Mouse (Mus musculus) gastrocnemius, postnatal 25 days (tissue): Measurements from ENCODE around the gene BC029722. TPM values are rescaled to one million over a fixed set of nuclear protein-coding genes. Genes with fewer than 3 reads are reported as not detected.
"Not testable (repeated sequence)": the region's sequence is repeated elsewhere in the genome, so short reads cannot be mapped to it uniquely, and the experiment has no call there.

Source experiments
- DNase-seq: peaks from one replicate; pipeline ENCODE4 v3.0.0; 2022
- long read RNA-seq, 2 experiments: library from polyadenylated mRNA; stranded (forward); transcript quantifications; one replicate each; pipeline ENCODE4 v2.0.0; 2021
- total RNA-seq, 2 experiments: library from RNA; stranded (reverse); gene quantifications; 1 replicate in 1 of 2; 2 replicates in 1 of 2; pipeline ENCODE4 v1.2.3; 2021

BC029722 gene
- total RNA-seq, result 10 to 100 TPM; 22.3 to 25.3 TPM
- long read RNA-seq, experiment 1, transcript BC029722-201 (2 exons, 1,615 nt), result major isoform, 6 of 19 reads
- long read RNA-seq, experiment 1, partial matches to known transcripts, result 0 of 19 reads
- long read RNA-seq, experiment 1, other reads (novel, unspliced or antisense), result 13 of 19 reads
- long read RNA-seq, experiment 2, partial matches to known transcripts, result 0 of 8 reads
- long read RNA-seq, experiment 2, other reads (novel, unspliced or antisense), result 4 of 8 reads

DNA sequence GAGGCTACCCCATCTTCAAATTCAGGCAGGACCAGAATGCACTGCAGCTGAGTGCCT lies at the start of gene BC029722:
BC029722 (minus strand) TSS at position 35 of the 57 bp plus-strand sequence.
- no peak for DNase-seq

DNA sequence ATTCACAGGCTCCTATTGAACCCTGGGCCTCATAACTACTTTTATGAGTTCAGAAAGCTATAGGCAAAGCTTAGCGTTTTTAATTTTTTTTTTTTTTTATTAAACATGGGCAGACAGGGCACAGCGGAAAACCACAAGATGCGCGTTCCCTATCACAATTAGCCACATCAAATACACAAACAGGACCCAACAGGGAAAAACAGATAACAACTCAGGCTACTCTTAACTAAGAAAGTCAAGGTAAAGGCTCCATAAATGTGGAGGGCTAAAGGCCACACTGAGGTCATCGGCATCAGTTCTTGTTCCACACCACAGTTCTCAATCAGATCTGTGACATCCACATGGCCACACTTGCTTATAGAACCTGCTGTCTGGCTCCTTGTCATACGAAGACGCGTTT lies 49.1 kb upstream of the BC029722 start:
- DNase-seq, result no peak

DNA sequence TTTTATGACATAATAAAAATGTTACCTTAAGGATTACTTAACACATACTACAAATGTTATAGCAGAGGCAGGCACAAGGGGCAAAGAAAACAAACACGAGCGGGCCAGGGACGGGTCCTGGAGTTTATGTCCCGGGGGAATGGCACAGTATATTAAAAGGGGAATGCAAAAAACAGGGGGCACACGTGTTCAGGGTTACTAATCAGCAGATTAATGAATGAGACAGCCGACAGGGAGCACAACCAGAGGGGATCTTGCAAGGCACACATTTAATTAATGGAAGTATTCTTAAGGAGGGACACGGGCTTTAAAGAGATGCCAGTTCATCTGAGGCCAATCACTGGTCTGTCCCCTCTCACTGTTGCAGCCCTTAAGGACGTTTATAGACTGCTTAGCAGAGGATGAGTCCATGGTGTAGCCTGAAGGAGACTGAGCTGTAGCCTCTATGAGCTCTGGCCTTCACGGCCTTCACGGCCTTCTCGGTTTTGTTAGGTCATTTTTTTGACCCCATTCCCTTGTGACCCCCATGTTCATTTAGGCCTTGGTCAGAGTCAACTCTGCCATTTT lies 44.2 kb upstream of the BC029722 start:
- DNase-seq, result no peak

DNA sequence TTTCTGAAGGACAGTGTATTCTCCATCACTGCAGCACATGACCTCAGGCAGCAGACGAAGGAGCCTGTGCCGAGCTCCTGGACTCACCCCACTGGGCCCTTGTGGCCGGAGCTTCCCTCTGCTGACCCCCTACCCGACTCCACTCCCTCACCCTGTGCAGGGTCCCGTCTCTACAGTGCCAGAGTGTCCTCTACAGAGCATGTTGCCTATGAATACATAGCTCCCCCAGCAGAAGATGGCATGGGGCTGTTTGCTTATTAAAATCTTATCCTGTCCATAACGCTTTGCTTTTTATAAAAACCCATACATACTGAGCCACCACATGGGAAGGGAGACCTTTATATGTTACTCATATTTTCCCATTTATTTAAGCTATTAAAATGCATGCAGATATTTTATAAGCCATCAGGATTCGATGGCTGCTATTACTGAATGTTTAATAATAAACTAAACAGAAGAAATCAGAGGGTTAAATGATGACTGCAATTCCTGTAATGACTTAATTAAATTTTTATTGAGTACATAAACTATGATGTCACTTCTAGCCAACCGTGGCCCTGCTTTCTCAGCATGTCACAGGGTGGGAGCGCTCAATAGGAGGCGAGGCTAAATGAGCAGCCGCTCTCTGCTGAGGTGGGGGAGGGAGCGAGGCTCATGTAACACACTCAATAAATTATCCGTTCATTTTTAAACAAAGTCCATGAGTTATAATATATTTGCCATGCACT lies 43.5 kb upstream of the BC029722 start:
- no peak for DNase-seq

DNA sequence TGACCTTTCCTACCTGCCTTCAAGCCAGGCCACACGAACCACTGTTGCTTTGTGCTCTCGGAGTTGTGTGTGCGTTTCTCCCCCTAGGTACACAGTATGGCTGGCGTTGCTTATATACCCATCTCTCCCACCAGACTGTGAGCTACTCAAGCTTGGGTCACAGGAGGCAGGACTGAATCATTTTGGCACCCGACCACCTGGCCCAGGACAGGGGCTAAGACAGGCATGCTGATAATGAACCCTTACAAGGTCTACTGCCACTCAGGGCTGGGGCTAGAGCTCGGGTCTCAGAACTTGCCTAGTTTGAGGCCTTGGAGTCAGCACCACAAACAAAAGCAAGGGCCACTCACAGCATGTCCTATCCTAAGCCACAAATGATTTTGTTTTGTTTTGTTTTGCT lies 42.4 kb upstream of the BC029722 start:
- DNase-seq, result no peak

DNA sequence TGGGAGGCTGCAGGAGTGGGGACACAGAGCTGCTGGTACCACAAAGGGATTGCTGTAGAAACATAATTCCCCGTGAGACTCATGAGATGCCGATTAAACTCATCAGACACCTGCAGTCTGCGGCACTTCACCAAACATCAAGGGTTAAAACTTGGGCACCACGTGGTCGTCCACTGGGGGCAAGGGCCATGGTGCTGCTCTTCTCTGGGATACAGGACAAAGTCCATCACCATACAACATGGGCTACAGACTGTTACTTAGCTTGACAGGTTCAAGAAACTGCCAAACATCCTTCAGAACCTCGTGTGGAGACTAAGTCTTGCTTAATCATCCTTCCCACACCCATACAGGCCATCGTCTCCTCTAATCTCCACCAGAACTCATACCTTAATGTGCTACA lies 40.9 kb upstream of the BC029722 start:
- no peak for DNase-seq

DNA sequence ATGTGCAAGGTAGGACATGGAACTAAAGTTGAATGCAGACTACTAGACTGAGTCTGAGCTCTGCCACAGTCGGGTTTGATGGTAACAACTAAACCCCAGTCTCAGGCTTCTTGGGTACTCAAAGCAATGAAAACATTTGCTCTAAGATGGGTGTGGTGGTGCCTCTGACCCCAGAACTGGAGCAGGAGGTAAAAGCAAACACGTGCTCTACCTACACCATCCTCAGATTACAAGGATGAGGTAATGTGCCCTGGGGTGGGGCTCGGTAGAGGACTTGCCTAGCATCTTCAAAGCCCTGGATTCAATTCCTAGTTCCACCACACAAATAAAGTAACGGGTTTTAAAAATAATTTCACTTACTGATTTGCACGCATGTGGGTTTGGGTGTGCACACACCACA lies 33.3 kb upstream of the BC029722 start:
- no peak for DNase-seq

DNA sequence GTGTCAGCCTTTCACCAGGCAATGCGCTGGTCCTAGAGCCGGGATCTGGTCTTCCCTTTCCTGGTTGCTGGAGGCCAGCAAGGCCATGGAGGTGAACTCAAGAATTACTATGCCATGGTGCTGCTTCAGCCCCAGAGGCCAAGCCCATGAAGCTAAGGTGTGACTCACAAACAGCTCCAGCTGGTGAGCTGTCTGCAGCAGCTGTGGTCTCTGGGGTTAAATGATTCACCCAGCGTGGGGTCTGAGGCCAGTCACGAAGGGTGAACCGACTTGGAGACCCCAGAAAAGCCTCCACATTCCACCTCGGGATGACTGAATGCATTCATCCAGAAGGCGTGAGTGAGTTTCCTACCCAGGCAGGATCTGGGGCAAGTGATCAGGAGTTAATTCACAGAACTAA lies 30.9 kb upstream of the BC029722 start:
- DNase-seq, result no peak

DNA sequence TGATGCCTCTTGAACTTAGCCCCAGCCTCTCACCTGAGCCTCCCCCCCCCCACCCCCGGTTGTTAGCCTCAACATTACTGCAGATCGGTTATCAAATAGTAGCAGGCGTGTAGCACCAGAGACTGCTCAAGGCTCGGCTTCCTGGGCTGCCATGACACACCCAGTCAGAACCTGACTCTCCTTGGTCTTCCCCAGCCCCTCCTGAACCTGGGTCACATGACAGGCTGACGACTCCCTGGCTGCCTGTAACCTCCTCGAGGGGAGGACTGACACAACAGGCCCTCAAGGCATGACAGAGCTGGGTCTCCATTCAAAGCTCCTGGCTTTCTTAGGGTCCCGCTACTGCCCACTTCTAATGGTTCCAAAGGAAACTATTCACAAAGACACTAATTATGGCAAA lies 30.2 kb upstream of the BC029722 start:
- no peak for DNase-seq

DNA sequence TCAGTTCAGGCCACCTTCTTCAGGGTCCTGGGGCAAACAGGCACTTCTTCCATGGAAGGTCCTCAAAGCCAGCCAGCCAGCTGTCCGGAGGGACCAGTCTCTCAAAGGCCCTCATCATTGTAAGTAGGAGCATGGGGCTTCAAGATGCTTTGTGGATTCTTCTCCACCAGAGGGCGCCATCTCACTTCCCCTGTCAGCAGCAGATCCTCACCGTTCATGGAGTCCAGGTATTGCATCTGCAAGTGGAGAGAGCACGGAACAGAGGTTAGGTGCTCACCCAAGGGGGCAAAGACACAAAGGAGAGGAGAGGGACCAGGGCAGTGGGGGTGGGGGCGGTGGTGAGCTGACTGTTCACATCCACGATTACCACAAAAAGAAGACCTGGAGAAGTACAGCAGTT lies 29.1 kb upstream of the BC029722 start:
- DNase-seq, result peak; percentile 53

DNA sequence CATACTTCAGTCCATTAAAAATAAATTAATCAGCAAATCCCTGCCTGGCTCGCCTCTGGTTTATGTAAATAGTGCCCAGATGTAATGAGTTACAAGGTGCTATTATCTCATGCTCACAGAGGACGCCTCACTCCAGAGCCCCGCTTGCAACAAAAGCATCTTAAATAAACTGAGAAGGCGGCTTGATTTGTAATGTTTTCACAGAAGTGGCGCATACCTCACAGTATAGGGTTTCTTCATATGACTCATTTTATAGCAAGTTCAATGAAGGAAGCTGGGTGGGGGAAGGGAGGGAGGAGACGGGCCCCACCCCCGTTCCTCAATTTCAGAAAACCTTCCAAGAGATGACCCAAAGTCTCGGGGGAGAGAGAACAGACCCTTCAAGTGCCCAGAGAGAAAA lies 27.7 kb upstream of the BC029722 start:
- DNase-seq, result no peak

DNA sequence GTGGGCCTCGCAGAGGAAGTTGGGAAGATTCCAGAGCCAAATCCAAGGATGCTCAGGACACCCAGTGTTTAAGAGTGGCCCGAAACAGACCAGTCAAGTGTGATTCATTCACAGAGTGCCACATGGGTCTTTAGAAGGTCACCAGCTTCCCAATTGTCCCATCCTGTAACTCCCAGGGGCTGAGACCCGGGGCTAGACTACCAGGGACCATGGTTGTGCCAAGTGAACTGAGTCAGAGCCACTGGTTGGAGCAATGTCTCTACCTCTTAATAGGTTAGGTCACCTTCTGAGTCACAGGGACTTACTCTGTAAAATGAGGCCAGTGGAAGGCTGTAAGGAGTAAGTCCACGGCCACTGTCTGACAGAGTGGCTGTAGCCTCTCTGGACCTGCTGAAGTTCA lies 19.7 kb upstream of the BC029722 start:
- no peak for DNase-seq

DNA sequence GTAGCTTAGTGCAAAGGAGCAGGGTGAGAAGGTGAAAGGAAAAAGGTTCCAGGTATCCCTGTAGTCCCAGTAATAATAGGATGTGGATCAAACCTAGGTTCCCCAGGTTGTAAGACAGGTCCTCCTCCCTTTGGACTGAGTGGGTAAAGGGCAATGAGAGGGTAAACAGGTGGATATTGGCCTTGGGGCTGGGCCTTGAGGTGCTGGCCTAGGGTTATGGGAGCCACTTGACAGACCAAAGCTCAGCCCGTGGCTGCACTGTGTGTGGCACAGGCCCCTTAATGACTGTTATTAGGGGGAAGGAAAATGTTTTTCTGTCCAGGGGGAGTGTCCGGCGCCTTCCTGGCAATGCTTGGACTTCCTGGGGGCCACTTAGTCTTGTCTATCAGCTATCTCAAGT lies 18.7 kb upstream of the BC029722 start:
- DNase-seq, result no peak

DNA sequence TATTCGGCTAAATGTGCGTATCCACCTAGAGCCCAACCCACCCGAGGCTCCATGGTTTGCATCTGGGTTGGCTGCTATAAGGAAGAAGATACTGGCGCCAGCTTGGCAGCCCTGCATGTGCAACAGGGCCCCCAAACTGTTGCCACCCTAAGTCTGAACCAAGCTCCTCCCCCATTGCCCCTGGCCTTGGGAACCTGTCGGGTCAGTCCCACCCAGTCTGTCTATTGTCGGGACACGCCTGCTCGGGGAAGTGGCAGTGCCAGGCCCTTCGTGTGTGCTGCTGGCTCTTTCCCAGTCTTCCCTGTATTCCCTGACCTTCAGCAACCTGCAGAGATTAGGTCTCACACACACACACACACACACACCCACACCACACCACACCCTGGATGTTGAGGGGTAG lies 15.5 kb upstream of the BC029722 start, which contains the start of gene Fam83c:
Fam83c (minus strand) TSS at position 123 of the 400 bp plus-strand sequence.
- no peak for DNase-seq

DNA sequence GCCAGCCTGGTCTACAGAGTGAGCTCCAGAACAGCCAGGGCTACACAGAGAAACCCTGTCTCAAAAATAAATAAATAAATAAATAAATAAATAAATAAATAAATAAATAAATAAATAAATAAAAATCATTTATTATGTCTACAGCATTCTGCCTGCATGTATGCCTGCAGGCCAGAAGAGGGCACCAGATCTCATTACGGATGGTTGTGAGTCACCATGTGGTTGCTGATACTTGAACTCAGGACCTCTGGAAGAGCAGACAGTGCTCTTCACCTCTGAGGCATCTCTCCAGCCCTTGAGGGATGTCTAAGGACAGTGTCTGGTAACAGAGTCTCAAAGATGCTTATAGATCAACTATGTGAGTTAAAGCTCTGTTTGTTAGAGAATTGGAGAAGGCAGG lies 12.9 kb upstream of the BC029722 start:
- not testable (repeated sequence) for DNase-seq

DNA sequence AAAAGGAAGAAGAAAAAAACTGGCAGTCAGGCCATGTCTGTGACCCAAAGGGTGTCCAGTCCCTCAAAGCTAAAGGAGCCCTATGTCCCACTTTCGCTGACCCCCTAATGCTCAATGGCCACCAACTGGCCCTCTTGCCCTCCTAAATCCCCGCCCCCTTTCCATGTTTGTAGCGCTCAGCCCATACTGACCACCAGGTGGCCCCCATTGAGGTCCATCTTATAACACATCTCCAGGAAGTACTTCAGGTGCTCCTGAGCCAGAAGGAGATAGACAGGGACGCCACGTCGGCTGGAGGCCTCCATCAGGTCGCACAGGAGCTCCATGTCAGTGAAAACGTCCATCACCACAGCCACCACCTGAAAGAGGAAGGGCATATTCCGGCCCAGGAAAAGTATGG lies 12.1 kb upstream of the BC029722 start:
- no peak for DNase-seq

DNA sequence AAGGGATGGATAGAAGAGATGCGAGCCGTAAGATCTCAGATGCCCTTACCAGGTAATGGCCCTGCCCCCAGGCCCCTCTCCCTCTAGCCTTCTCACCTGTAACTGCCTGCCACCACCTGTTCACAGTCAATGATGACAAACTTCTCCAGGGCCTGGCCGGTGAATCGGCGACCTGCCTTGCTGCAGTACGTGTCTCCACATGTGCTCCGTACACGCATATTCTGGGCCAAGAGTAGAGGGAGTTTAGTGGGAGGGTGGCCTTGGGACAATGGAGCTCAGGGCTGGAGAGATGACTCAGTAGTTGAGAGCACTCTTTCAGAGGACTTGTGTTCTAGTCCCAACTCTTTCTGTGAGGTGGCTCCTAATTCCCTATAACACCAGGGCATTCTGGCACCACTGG lies 11.6 kb upstream of the BC029722 start:
- no peak for DNase-seq

DNA sequence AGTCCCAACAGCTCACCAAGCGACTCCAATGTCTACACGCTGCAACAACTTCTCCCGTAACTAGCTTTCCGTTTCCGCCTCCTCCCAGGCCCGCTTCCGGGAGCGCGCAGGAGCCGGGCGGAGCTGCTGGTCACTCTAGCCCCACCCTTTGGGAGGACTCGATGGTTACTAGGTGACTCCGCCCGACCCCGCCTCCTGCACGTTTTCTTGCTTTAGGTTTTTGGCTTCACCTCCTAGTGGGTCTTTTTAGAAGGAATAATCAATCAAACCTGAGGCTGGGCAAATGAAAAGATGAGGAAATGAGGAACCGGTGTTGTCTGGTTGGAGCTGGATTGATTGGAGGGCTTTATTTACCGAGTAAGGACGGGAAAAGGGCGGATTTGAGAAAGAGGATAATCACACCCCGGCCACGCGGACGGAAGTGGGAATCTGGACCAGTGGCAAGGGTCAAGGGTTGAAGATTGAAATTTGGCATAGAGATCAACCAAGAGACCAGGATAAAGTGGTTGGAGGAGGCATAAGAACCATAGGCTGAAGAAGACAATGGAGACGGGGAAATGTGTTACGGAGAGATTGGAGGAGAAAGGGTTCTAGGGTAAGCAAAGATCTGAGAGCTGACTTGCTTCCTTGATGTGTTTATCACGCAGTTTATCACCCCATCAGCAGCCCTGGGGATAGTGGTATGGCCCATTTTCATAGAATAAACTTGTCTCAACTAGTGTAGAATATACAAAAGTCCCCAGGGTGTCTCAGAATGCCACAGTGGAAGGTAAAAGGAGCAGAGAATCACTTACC lies 7.6 kb upstream of the BC029722 start, which contains the start of gene Eif6:
Eif6 (minus strand) TSS at position 296 of the 795 bp plus-strand sequence.
- peak; percentile 86 for DNase-seq

DNA sequence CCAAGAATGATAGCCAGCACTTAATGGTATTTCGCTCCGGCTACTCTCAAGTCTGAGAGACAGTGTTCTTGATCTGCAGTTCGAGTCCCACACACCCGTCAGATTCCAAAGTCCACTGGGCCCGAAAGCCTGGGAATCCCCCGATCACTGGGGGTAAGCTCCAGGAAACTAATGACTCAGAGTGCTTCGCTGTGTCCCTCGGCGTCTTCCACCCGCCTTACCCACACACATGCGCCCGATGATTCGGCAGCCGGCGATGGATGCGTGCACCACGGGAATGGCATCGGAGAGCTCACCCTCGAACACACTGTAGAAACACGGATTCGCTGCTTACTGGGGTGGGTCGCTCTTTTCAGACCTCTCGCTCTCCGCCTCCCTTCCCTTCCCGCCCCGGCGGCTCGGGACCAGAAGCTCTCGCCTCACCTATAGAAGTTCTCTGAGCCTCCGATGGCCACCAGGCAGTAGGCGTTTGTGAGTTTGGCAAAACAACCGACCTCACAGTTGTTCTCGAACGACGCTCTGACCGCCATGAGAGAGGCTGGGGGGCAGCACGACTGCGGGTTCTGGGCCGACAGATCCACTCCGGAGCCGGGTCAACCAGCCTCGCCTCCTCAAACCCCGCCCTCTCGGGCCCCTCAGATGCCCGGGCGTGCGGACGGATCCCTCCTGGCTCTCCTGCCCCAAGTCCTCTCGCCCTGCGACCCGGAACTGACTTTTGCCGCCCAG lies 6.8 kb upstream of the BC029722 start:
- no peak for DNase-seq

DNA sequence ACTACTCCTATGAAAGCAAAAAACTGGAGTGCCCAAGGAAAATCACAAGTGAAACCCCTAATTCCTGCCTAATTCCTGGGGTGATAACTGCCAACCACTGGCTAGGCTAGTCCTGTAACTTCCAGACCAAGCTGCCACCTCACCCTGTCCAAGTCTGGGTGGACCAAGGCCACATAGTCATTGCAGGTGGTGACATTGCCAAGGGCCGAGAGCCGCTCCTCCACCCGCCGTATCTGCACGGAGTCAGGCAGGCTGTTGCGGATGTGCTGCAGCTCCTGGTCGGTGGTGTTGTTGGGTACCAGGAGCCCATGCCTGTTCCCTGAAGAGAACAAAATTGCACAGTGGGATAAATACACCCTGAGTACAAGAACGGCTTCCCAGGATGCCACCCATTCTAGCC lies 4.5 kb upstream of the BC029722 start:
- no peak for DNase-seq

DNA sequence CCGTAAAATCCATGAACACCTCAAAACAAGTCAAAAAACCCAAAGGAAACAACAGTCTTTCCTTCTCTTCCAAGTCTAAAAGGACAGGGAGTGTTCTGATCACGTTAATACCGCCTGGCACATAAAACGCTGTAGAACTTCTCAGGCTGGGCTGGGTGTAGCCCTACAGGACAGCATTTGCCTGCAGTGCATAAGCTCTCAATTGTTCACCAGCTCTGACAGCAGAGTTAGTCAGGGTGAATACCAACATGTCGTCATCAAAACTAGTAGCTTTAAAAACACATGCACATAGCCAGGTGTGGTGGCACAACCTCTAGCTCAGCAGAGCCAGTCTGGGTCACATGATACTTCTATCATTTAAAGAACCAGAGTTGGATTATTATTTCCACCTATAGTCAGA lies 1.6 kb upstream of the BC029722 start:
- DNase-seq, result no peak

DNA sequence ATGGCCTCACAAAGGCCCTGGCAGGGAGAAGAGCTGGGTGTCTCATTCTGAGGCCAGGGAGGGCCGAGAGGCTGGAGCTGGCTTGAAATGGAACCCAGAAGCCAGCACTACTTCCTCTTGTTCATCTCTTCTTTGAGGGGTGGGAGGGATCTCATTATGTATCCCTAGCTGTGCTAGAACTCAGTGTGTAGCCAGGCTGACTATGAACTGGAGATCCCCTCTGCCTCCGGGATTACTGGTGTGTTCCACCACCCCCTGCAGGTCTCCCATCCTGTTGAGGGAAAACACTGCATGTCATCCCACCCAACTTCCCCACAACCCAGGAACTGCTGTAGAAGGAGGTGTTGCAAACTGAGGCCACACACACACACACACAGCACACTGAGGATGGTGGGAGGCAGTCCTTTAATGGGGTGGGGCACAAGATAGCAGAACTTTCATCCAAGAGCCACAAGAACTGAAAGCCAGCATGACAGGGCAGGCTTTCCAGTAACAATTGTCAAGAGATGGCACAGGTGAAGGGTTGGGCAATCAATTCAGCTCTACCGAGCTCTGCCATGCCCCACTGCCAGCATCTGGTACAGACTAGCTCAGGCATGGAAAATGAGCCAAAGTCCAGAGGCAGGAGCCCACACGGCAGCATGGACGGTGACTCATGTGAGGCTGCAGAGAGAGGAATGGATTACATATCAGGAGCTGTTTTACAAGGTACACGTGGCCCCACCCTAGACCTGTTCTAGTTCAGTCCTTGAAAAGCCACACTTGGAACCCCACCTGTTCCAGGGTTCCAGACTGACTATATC lies 424 bp upstream of the BC029722 start:
- DNase-seq, result no peak
